Mouse (Mus musculus): ENCODE results near the gene Ntm. TPM values are rescaled to one million over a fixed set of nuclear protein-coding genes. Genes with fewer than 3 reads are reported as not detected.
A peak's percentile ranks its signal among the peaks of the same experiment; 100 is the strongest.

Ntm gene
- polyA plus RNA-seq, 1 experiment from 2014 or later, result 22.6 TPM

DNA sequence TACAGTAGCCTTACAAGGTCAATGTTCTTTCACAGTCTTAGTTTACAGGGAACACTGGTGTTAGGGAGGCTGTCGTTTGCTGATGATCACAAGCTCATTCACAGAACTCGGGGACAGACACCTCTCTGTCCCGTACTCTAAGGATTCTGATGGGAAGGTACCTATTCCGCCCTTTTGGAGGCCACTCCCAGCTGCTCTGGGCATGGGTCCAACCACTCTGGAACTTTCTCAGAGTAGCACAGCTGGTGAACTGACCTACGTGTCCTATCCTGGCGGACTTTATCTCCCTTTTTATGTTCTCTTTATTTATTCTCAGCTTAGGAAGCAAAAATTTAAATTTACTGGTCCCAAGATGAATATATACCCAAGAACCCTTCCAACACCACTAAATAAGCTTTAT lies 280.7 kb downstream of the Ntm start:
- ATAC-seq (ENCODE audit: insufficient read depth, low FRiP score, low TSS enrichment) (no peak), DNase-seq (ENCODE audit: low spot score) (no peak)
- no peak overlapping the region for H3K4me3 ChIP-seq (ENCODE audit: low read depth, low read length)
- no peak overlapping the region for H3K9ac ChIP-seq (ENCODE audit: low read length)
- H3K4me1 ChIP-seq (ENCODE audit: control insufficient read depth, insufficient read depth, low read length), result no peaks in the 10 kb centered on the region
- H3K27ac ChIP-seq (ENCODE audit: low read depth, low read length), result no peak overlapping the region
- no peak overlapping the region for H3K4me2 ChIP-seq (ENCODE audit: low read depth)
- WGBS, result 78% methylated on average over 6 of the region's 6 CpGs
- no peaks in the 10 kb centered on the region for H3K9me3 ChIP-seq (ENCODE audit: control insufficient read depth, low read length)
- no peaks in the 10 kb centered on the region for H3K36me3 ChIP-seq (ENCODE audit: control insufficient read depth, insufficient read depth, low read length)
- H3K27me3 ChIP-seq (ENCODE audit: control insufficient read depth, insufficient read depth, low read length), result no peaks in the 10 kb centered on the region

- Histone ChIP-seq H3K27ac (ENCODE audit: low read depth, low read length) (no peak overlapping the region), H3K36me3 (ENCODE audit: control insufficient read depth, insufficient read depth, low read length) (no peaks in the 10 kb centered on the region), H3K27me3 (ENCODE audit: control insufficient read depth, insufficient read depth, low read length) (no peaks in the 10 kb centered on the region), H3K4me1 (ENCODE audit: control insufficient read depth, insufficient read depth, low read length) (no peaks in the 10 kb centered on the region), H3K4me2 (ENCODE audit: low read depth) (no peak overlapping the region), H3K9me3 (ENCODE audit: control insufficient read depth, low read length) (no peaks in the 10 kb centered on the region), H3K4me3 (ENCODE audit: low read depth, low read length) (no peak overlapping the region), H3K9ac (ENCODE audit: low read length) (no peak overlapping the region)
- DNase-seq (ENCODE audit: low spot score) (no peak), ATAC-seq (ENCODE audit: insufficient read depth, low FRiP score, low TSS enrichment) (no peak)
- 10% methylated on average over 5 of the region's 5 CpGs for WGBS
Measured at GRCm38 (mm10) chr9:29680677-29681076, 282.3 kb downstream of the Ntm start.

DNA sequence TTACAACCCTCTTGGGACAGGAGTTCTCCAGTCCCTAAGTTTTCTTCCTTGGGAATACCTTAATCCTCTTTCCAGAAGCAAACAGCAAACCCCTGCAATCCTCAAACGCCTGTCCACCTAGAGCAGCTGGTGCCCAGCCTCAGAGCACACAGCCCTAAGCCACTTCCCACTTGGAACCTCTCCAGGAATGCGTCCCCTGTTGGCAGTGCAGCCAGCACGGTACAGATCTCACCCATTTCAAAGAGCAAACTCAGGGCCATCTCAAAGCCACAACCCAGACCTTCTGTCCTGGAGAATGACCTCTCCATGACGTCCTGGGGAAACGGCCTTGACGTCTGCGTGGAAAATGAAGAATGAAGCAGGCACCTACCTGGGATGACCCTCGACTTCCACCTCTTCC lies 289.0 kb downstream of the Ntm start:
- no peak overlapping the region for H3K27ac ChIP-seq (ENCODE audit: low read depth, low read length)
- ATAC-seq (ENCODE audit: insufficient read depth, low FRiP score, low TSS enrichment), result no peak
- no peak for DNase-seq (ENCODE audit: low spot score)
- H3K36me3 ChIP-seq (ENCODE audit: control insufficient read depth, insufficient read depth, low read length), result no peaks in the 10 kb centered on the region
- WGBS, result 66% methylated on average over 8 of the region's 8 CpGs
- H3K9me3 ChIP-seq (ENCODE audit: control insufficient read depth, low read length), result no peaks in the 10 kb centered on the region
- no peaks in the 10 kb centered on the region for H3K27me3 ChIP-seq (ENCODE audit: control insufficient read depth, insufficient read depth, low read length)
- no peak overlapping the region for H3K4me3 ChIP-seq (ENCODE audit: low read depth, low read length)
- H3K4me1 ChIP-seq (ENCODE audit: control insufficient read depth, insufficient read depth, low read length), result no peaks in the 10 kb centered on the region
- H3K9ac ChIP-seq (ENCODE audit: low read length), result no peak overlapping the region
- no peak overlapping the region for H3K4me2 ChIP-seq (ENCODE audit: low read depth)

DNA sequence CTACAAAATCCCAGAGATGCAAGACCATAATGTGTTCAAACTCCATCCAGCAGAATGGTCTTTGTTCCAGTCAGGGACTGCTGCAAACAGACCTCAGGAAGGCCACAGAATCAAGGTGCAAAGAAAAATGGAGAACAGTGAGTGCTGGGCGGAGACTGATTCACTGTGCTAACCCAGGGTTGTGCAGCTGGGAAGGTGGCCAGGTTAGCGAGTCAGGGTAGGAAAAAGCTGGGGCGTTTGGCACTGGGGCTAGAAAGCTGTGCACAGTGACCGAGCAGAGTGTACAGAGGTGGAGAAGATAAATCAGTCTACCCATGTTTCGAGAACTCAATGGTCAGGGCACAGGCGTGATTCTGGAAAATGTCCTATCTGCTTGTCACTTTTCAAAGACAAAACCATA lies 291.1 kb downstream of the Ntm start:
- no peak overlapping the region for H3K9ac ChIP-seq (ENCODE audit: low read length)
- H3K4me1 ChIP-seq (ENCODE audit: control insufficient read depth, insufficient read depth, low read length), result no peaks in the 10 kb centered on the region
- H3K4me2 ChIP-seq (ENCODE audit: low read depth), result no peak overlapping the region
- no peaks in the 10 kb centered on the region for H3K9me3 ChIP-seq (ENCODE audit: control insufficient read depth, low read length)
- no peak overlapping the region for H3K27ac ChIP-seq (ENCODE audit: low read depth, low read length)
- DNase-seq (ENCODE audit: low spot score), result no peak
- no peak overlapping the region for H3K4me3 ChIP-seq (ENCODE audit: low read depth, low read length)
- no peak for ATAC-seq (ENCODE audit: insufficient read depth, low FRiP score, low TSS enrichment)
- no peaks in the 10 kb centered on the region for H3K27me3 ChIP-seq (ENCODE audit: control insufficient read depth, insufficient read depth, low read length)
- WGBS, result 85% methylated on average over 6 of the region's 6 CpGs
- H3K36me3 ChIP-seq (ENCODE audit: control insufficient read depth, insufficient read depth, low read length), result no peaks in the 10 kb centered on the region

GRCm38 (mm10) chr9:29663286-29663685 lies 299.7 kb downstream of the Ntm start:
- no peaks in the 10 kb centered on the region for H3K4me1 ChIP-seq (ENCODE audit: control insufficient read depth, insufficient read depth, low read length)
- H3K27me3 ChIP-seq (ENCODE audit: control insufficient read depth, insufficient read depth, low read length), result no peaks in the 10 kb centered on the region
- no peak overlapping the region for H3K9ac ChIP-seq (ENCODE audit: low read length)
- no peak overlapping the region for H3K4me3 ChIP-seq (ENCODE audit: low read depth, low read length)
- ATAC-seq (ENCODE audit: insufficient read depth, low FRiP score, low TSS enrichment) (no peak), DNase-seq (ENCODE audit: low spot score) (no peak)
- no peaks in the 10 kb centered on the region for H3K36me3 ChIP-seq (ENCODE audit: control insufficient read depth, insufficient read depth, low read length)
- H3K9me3 ChIP-seq (ENCODE audit: control insufficient read depth, low read length), result no peaks in the 10 kb centered on the region
- no peak overlapping the region for H3K27ac ChIP-seq (ENCODE audit: low read depth, low read length)
- WGBS, result 71% methylated on average over 7 of the region's 7 CpGs
- no peak overlapping the region for H3K4me2 ChIP-seq (ENCODE audit: low read depth)

DNA sequence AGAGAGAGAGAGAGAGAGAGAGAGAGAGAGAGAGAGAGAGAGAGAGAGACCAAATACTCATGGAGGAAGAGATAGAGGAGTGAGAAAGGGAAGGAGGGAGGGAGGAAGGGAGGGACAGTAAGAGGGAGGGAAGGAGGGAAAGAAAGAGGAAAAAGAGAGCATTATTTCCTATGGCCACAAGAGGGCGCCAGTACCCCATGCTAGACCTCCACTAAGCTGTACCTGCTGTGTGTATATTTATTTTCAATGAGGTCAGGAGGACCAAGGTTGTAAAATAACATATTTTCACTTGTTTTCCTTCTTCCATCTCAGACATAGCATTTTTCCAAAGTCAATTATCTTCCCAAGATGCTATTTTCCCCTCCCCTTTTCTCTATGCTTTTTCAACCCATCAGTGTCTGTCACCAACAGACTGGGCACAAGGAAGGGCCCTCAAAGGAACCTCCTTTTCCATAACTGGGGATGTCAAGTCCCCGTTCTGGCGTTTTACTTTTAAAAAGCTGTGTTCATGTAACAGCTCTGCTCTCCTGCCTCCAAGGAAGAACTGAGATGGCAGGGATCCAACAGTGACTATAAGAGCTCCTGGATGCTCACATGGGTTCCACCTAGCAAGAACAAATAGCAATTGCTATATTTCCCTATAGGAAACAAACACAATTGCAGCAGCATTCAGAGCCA lies 301.3 kb downstream of the Ntm start:
- 18% methylated on average over 3 of the region's 3 CpGs for WGBS
- Histone ChIP-seq H3K4me1 (ENCODE audit: control insufficient read depth, insufficient read depth, low read length) (no peaks in the 10 kb centered on the region), H3K36me3 (ENCODE audit: control insufficient read depth, insufficient read depth, low read length) (no peaks in the 10 kb centered on the region), H3K4me2 (ENCODE audit: low read depth) (no peak overlapping the region), H3K9me3 (ENCODE audit: control insufficient read depth, low read length) (no peaks in the 10 kb centered on the region), H3K9ac (ENCODE audit: low read length) (no peak overlapping the region), H3K4me3 (ENCODE audit: low read depth, low read length) (no peak overlapping the region), H3K27ac (ENCODE audit: low read depth, low read length) (no peak overlapping the region), H3K27me3 (ENCODE audit: control insufficient read depth, insufficient read depth, low read length) (no peaks in the 10 kb centered on the region)
- ATAC-seq (ENCODE audit: insufficient read depth, low FRiP score, low TSS enrichment) (no peak), DNase-seq (ENCODE audit: low spot score) (peak; percentile 45)

- Histone ChIP-seq H3K9ac (ENCODE audit: low read length) (no peak overlapping the region), H3K36me3 (ENCODE audit: control insufficient read depth, insufficient read depth, low read length) (no peaks in the 10 kb centered on the region), H3K4me3 (ENCODE audit: low read depth, low read length) (no peak overlapping the region), H3K27ac (ENCODE audit: low read depth, low read length) (no peak overlapping the region), H3K9me3 (ENCODE audit: control insufficient read depth, low read length) (no peaks in the 10 kb centered on the region), H3K27me3 (ENCODE audit: control insufficient read depth, insufficient read depth, low read length) (no peaks in the 10 kb centered on the region), H3K4me2 (ENCODE audit: low read depth) (no peak overlapping the region), H3K4me1 (ENCODE audit: control insufficient read depth, insufficient read depth, low read length) (no peaks in the 10 kb centered on the region)
- no peak for DNase-seq (ENCODE audit: low spot score)
- 64% methylated on average over 3 of the region's 3 CpGs for WGBS
- no peak for ATAC-seq (ENCODE audit: insufficient read depth, low FRiP score, low TSS enrichment)
Measured at GRCm38 (mm10) chr9:29660059-29660613, 302.8 kb downstream of the Ntm start.

DNA sequence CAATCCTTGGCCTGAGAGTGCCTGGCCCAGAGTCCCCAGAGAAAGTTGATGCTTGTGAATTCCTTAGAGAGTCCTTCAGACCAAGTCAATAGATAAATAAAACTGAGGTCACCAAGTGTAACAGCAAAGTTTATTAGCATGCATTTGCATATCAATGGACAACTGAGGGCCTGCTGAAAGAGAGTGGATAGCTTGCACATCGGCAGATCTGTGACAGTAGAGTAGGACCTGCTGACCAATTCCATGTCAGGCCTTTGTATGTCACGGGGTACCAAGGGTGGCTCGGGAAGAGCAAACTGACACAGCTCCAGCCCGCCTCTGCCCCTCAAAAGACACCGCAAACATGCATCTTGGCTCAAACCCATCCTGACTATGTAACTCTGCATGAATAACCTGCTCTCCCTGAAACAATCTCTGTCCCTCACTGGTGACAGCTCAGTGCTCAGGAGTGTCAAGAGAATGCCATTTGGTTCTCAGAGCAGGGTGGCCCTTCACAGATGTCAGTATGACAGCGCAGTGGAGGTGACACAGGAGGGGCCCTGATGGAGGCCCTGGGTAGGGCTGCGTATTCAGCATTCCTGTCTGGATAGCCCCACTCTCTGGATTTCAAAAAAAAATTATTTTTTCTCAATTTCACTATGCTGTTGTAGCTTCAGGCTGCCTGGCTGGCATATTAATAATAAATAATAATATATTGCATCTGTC lies 305.0 kb downstream of the Ntm start:
- H3K4me2 ChIP-seq (ENCODE audit: low read depth), result no peak overlapping the region
- H3K4me3 ChIP-seq (ENCODE audit: low read depth, low read length), result no peak overlapping the region
- H3K9me3 ChIP-seq (ENCODE audit: control insufficient read depth, low read length), result no peaks in the 10 kb centered on the region
- no peak overlapping the region for H3K27ac ChIP-seq (ENCODE audit: low read depth, low read length)
- H3K36me3 ChIP-seq (ENCODE audit: control insufficient read depth, insufficient read depth, low read length), result no peaks in the 10 kb centered on the region
- 43% methylated on average over 7 of the region's 7 CpGs for WGBS
- H3K27me3 ChIP-seq (ENCODE audit: control insufficient read depth, insufficient read depth, low read length), result no peaks in the 10 kb centered on the region
- H3K9ac ChIP-seq (ENCODE audit: low read length), result no peak overlapping the region
- H3K4me1 ChIP-seq (ENCODE audit: control insufficient read depth, insufficient read depth, low read length), result no peaks in the 10 kb centered on the region
- ATAC-seq (ENCODE audit: insufficient read depth, low FRiP score, low TSS enrichment) (peak; percentile 51; the same call in 1 of the 2 replicates), DNase-seq (ENCODE audit: low spot score) (peak; percentile 19)

DNA sequence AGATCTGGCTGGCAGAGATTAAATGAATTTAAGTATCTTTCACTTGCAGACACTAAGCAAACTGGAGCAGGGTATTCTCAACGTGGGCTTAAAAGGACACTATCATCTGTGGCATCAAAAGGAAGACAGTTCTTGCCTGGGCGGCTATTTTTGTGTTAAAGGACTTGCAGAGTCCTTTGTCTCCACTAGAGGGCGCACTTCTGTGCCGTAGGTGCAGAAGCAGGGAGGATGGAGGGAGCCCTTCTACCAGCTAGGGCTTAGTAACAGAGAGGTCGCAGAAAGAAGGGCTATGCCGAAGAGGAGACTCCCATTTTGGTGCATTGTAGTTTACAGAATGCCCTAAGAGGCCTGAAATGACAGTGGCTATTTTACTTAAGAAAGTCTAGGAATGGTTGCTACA lies 308.1 kb downstream of the Ntm start:
- Histone ChIP-seq H3K4me2 (ENCODE audit: low read depth) (no peak overlapping the region), H3K36me3 (ENCODE audit: control insufficient read depth, insufficient read depth, low read length) (no peaks in the 10 kb centered on the region), H3K9ac (ENCODE audit: low read length) (no peak overlapping the region), H3K4me3 (ENCODE audit: low read depth, low read length) (no peak overlapping the region), H3K9me3 (ENCODE audit: control insufficient read depth, low read length) (no peaks in the 10 kb centered on the region), H3K27me3 (ENCODE audit: control insufficient read depth, insufficient read depth, low read length) (no peaks in the 10 kb centered on the region), H3K27ac (ENCODE audit: low read depth, low read length) (no peak overlapping the region), H3K4me1 (ENCODE audit: control insufficient read depth, insufficient read depth, low read length) (no peaks in the 10 kb centered on the region)
- ATAC-seq (ENCODE audit: insufficient read depth, low FRiP score, low TSS enrichment) (no peak), DNase-seq (ENCODE audit: low spot score) (peak; percentile 46)
- 14% methylated on average over 6 of the region's 6 CpGs for WGBS
